Mouse (Mus musculus) G1E (cell line): ENCODE results near the gene Fndc4. TPM values are rescaled to one million over a fixed set of nuclear protein-coding genes. Genes with fewer than 3 reads are reported as not detected.

ENCODE experiments used
- ATAC-seq: 2 replicates; pipeline ENCODE4 v1.8.0; 2016; ENCODE audit warnings: mild to moderate bottlenecking; ENCODE audit not compliant: insufficient number of reproducible peaks, poor library complexity, low FRiP score, severe bottlenecking; ENCODE audit errors: extremely low read depth
- DNase-seq: peaks from one replicate; pipeline ENCODE4 v3.0.0; 2012; ENCODE audit warnings: low spot score
- H3K27me3 ChIP-seq: 2 replicates; pipeline ENCODE4 v1.6.1; 2012; ENCODE audit warnings: mild to moderate bottlenecking, low read length, inconsistent platforms; ENCODE audit not compliant: insufficient read depth
- H3K36me3 ChIP-seq: replicated peaks from 2 replicates; pipeline ENCODE3; 2012; ENCODE audit warnings: mild to moderate bottlenecking, inconsistent platforms
- H3K4me1 ChIP-seq: 2 replicates; pipeline ENCODE4 v1.6.1; 2012; ENCODE audit warnings: low read depth, low read length, inconsistent platforms, mixed read lengths; ENCODE audit not compliant: insufficient read depth
- H3K4me3 ChIP-seq: 2 replicates; pipeline ENCODE4 v1.5.1; 2012; ENCODE audit warnings: low read depth, mild to moderate bottlenecking, inconsistent platforms, low read length, moderate library complexity, mixed read lengths
- H3K9me3 ChIP-seq: replicated peaks from 2 replicates; pipeline ENCODE4 v1.6.1; 2012; ENCODE audit warnings: inconsistent platforms
- CTCF ChIP-seq: IDR thresholded peaks from 2 replicates; pipeline ENCODE4 v1.5.1; 2012; ENCODE audit warnings: low read depth, low read length, inconsistent platforms, mixed read lengths
- GATA1 ChIP-seq: IDR thresholded peaks from 2 replicates; pipeline ENCODE4 v1.6.1; 2012; ENCODE audit warnings: borderline replicate concordance, low read length, inconsistent platforms, mixed read lengths
- GATA2 ChIP-seq: IDR thresholded peaks from 2 replicates; pipeline ENCODE4 v1.6.1; 2012; ENCODE audit warnings: low read depth, low read length, inconsistent platforms, borderline replicate concordance
- POLR2AphosphoS5 ChIP-seq: IDR thresholded peaks from 2 replicates; pipeline ENCODE4 v1.6.1; 2012; ENCODE audit warnings: low read depth, low read length, inconsistent platforms; ENCODE audit not compliant: insufficient replicate concordance
- TAL1 ChIP-seq: conservative IDR thresholded peaks from 2 replicates; pipeline ENCODE4 v1.6.1; 2012; ENCODE audit warnings: low read depth, low read length, inconsistent platforms, mixed read lengths
- polyA plus RNA-seq: library from polyadenylated mRNA; stranded (reverse); fragments of >175 nt; gene quantifications from 2 replicates; pipeline ENCODE4 v1.2.3, GENCODE M21; 2012
- total RNA-seq, 2 experiments: library from RNA; stranded (forward) in 1 of 2; stranded (reverse) in 1 of 2; fragments of 200-1000 nt in 1 of 2; fragments of >200 nt in 1 of 2; fragmentation: Nextera tagmentation in 1 of 2; gene quantifications; 2 replicates each; pipeline ENCODE4 v1.2.3; 2014 to 2017

Gene Fndc4
- total and polyA plus RNA-seq, 3 experiments = 0.38 TPM; not detected in 2

- H3K4me3 ChIP-seq = no peak overlapping the region
- ATAC-seq (no peak), DNase-seq (no peak)
- H3K9me3 ChIP-seq = no peaks in the 10 kb centered on the region
- H3K27me3 ChIP-seq = peaks cover 31% of the 10 kb centered on the region; the same call in 1 of the 2 replicates
- no peaks in the 10 kb centered on the region for H3K36me3 ChIP-seq
- TF ChIP-seq GATA2 (no peak), CTCF (no peak), GATA1 (no peak), POLR2AphosphoS5 (no peak), TAL1 (no peak)
- H3K4me1 ChIP-seq = no peaks in the 10 kb centered on the region
Measured at GRCm38 (mm10) chr5:31303093-31303492, 7.2 kb upstream of the Fndc4 start.

GRCm38 (mm10) chr5:31301866-31302265 lies 6.0 kb upstream of the Fndc4 start:
- no peaks in the 10 kb centered on the region for H3K9me3 ChIP-seq
- TF ChIP-seq GATA1 = no peak
- TF ChIP-seq POLR2AphosphoS5 = no peak
- no peak for TF ChIP-seq TAL1
- TF ChIP-seq GATA2 = no peak
- TF ChIP-seq CTCF = no peak
- ATAC-seq = no peak
- H3K36me3 ChIP-seq = no peaks in the 10 kb centered on the region
- no peak for DNase-seq
- H3K4me3 ChIP-seq = no peak overlapping the region
- H3K27me3 ChIP-seq = peaks cover 34% of the 10 kb centered on the region
- no peaks in the 10 kb centered on the region for H3K4me1 ChIP-seq

DNA sequence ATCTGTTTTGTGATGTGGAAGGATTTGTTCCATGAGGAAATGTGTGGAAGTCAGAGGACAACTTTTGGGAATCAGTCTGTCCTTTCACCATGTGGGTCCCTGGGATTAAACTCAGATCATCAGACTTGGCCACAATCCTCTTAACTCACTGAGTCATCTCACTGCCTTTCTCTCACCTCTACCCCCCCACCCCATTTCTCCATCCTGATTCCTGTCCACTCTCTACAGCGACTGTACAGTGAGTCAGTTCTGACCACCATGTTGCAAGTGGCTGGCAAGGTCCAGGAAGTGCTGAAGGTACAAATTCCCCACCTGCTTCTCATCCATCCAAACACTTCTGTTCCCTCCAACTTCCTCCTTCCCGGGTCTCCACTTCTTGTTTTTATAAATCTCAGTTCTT lies 2.6 kb upstream of the Fndc4 start:
- H3K4me3 ChIP-seq = no peak overlapping the region
- H3K36me3 ChIP-seq = no peaks in the 10 kb centered on the region
- no peaks in the 10 kb centered on the region for H3K9me3 ChIP-seq
- no peaks in the 10 kb centered on the region; the same call in 1 of the 2 replicates for H3K4me1 ChIP-seq
- DNase-seq (no peak), ATAC-seq (no peak)
- no peak for TF ChIP-seq TAL1
- no peak for TF ChIP-seq CTCF
- TF ChIP-seq POLR2AphosphoS5 = no peak
- no peak for TF ChIP-seq GATA2
- TF ChIP-seq GATA1 = no peak
- H3K27me3 ChIP-seq = peaks cover 38% of the 10 kb centered on the region

- Histone ChIP-seq H3K36me3 (no peaks in the 10 kb centered on the region), H3K27me3 (peaks cover 38% of the 10 kb centered on the region), H3K4me1 (no peaks in the 10 kb centered on the region; the same call in 1 of the 2 replicates), H3K9me3 (no peaks in the 10 kb centered on the region), H3K4me3 (no peak overlapping the region)
- TF ChIP-seq CTCF = no peak
- no peak for TF ChIP-seq POLR2AphosphoS5
- no peak for TF ChIP-seq TAL1
- no peak for TF ChIP-seq GATA1
- no peak for TF ChIP-seq GATA2
- DNase-seq = no peak
- ATAC-seq = no peak
Measured at GRCm38 (mm10) chr5:31297981-31298380, 2.1 kb upstream of the Fndc4 start.

DNA sequence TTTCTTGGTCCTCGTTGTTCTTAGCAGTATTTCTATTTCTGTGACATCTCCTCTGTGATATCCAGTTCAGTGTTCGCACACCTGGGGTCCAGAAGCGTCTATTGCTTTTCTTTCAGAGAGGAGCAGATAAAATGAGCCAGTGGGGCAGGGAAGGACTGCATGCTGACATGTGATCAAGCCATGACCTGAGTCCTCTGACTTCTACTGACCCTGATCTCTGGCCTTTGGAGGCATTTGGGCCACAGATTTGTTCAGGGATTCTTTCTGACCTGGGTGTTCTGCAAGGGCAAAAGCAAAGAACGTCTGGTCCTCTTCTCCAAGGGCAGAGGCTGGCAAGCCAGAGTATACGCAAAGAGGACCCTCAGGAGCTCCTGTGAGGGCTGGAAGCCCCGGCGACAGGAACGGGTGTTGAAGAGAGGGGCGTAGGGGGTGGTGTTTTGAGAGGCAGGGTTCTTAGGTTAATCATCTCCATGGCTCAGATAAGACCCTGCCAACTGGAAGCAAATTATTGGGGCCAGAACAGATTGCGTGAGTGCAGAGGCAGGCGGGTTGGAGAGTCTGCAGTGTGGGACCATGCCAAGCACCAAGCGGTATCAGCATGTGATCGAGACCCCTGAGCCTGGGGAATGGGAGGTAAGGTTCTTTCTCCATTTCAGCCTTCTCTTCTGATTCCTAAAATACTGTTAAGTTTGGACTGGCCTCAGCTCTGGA lies 1.3 kb upstream of the Fndc4 start, which contains the start of gene Gckr:
Gckr (plus strand) TSS at position 397 of the 711 bp plus-strand sequence.
- Histone ChIP-seq H3K27me3 (peaks cover 38% of the 10 kb centered on the region), H3K4me3 (no peak within 1 kb of the TSS), H3K36me3 (no peaks in the 10 kb centered on the region), H3K4me1 (no peaks in the 10 kb centered on the region; the same call in 1 of the 2 replicates), H3K9me3 (no peaks in the 10 kb centered on the region)
- DNase-seq (no peak), ATAC-seq (no peak)
- TF ChIP-seq GATA2 = no peak
- no peak for TF ChIP-seq CTCF
- no peak for TF ChIP-seq TAL1
- no peak for TF ChIP-seq GATA1
- no peak for TF ChIP-seq POLR2AphosphoS5

GRCm38 (mm10) chr5:31294964-31295605 lies 795 bp downstream of the Fndc4 start:
- DNase-seq = no peak
- H3K27me3 ChIP-seq = peaks cover 28% of the 10 kb centered on the region
- H3K36me3 ChIP-seq = no peaks in the 10 kb centered on the region
- ATAC-seq = no peak
- peaks cover 14% of the 10 kb centered on the region for H3K4me1 ChIP-seq
- TF ChIP-seq POLR2AphosphoS5 (no peak), GATA2 (no peak), CTCF (no peak), TAL1 (no peak), GATA1 (no peak)
- H3K9me3 ChIP-seq = no peaks in the 10 kb centered on the region
- no peak overlapping the region for H3K4me3 ChIP-seq
